Mouse (Mus musculus): ENCODE measurements around the gene Trim25. TPM values are rescaled to one million over a fixed set of nuclear protein-coding genes. Genes with fewer than 3 reads are reported as not detected.
"Not testable (repeated sequence)": the region's sequence is repeated elsewhere in the genome, so short reads cannot be mapped to it uniquely, and the experiment has no call there.

Gene Trim25
- polyA plus RNA-seq, 1 experiment from 2014 or later, result 2.3 TPM

GRCm38 (mm10) chr11:89031189-89031588 is 32.0 kb downstream of the Trim25 start:
- no peak overlapping the region for H3K9ac ChIP-seq
- H3K27ac ChIP-seq, result no peak overlapping the region
- H3K9me3 ChIP-seq, result no peaks in the 10 kb centered on the region
- whole genome bisulfite sequencing, result 75% methylated on average over 1 of the region's 1 CpGs
- H3K27me3 ChIP-seq, result no peaks in the 10 kb centered on the region
- no peaks in the 10 kb centered on the region for H3K36me3 ChIP-seq (replicated peaks)
- H3K4me2 ChIP-seq, result no peak overlapping the region
- no peak for ATAC-seq (ENCODE audit: low FRiP score)
- H3K4me3 ChIP-seq (replicated peaks), result no peak overlapping the region
- no peaks in the 10 kb centered on the region for H3K4me1 ChIP-seq

- H3K36me3 ChIP-seq (replicated peaks), result peaks cover 11% of the 10 kb centered on the region
- H3K9me3 ChIP-seq, result no peaks in the 10 kb centered on the region
- H3K27me3 ChIP-seq, result no peaks in the 10 kb centered on the region
- H3K4me2 ChIP-seq, result no peak overlapping the region
- ATAC-seq (ENCODE audit: low FRiP score), result no peak
- H3K9ac ChIP-seq, result no peak overlapping the region
- no peak overlapping the region for H3K27ac ChIP-seq
- no peak overlapping the region for H3K4me3 ChIP-seq (replicated peaks)
- H3K4me1 ChIP-seq, result no peaks in the 10 kb centered on the region
Measured at GRCm38 (mm10) chr11:89034592-89034991, 35.4 kb downstream of the Trim25 start.

- Histone ChIP-seq H3K9me3 (no peaks in the 10 kb centered on the region), H3K4me2 (no peak overlapping the region), H3K4me1 (no peaks in the 10 kb centered on the region), H3K36me3 (replicated peaks) (peaks cover 21% of the 10 kb centered on the region), H3K4me3 (replicated peaks) (no peak overlapping the region), H3K27ac (no peak overlapping the region), H3K9ac (no peak overlapping the region), H3K27me3 (no peaks in the 10 kb centered on the region)
- ATAC-seq (ENCODE audit: low FRiP score), result no peak
- 88% methylated on average over 3 of the region's 3 CpGs for WGBS
Measured at GRCm38 (mm10) chr11:89035552-89035951, 36.4 kb downstream of the Trim25 start.

- Histone ChIP-seq H3K4me3 (replicated peaks) (no peak overlapping the region), H3K9ac (no peak overlapping the region), H3K36me3 (replicated peaks) (peaks cover 46% of the 10 kb centered on the region), H3K27me3 (no peaks in the 10 kb centered on the region), H3K9me3 (no peaks in the 10 kb centered on the region), H3K4me1 (no peaks in the 10 kb centered on the region), H3K4me2 (no peak overlapping the region), H3K27ac (no peak overlapping the region)
- no peak for ATAC-seq (ENCODE audit: low FRiP score)
- 93% methylated on average over 6 of the region's 6 CpGs for WGBS
Measured at GRCm38 (mm10) chr11:89038496-89038895, 39.3 kb downstream of the Trim25 start.

- Histone ChIP-seq H3K27ac (no peak overlapping the region), H3K4me2 (no peak overlapping the region), H3K9ac (no peak overlapping the region), H3K4me1 (no peaks in the 10 kb centered on the region), H3K36me3 (replicated peaks) (peaks cover 52% of the 10 kb centered on the region), H3K27me3 (no peaks in the 10 kb centered on the region), H3K9me3 (no peaks in the 10 kb centered on the region), H3K4me3 (replicated peaks) (no peak overlapping the region)
- ATAC-seq (ENCODE audit: low FRiP score), result no peak
- 37% methylated on average over 3 of the region's 3 CpGs for WGBS
Measured at GRCm38 (mm10) chr11:89039325-89039724, 40.1 kb downstream of the Trim25 start.

GRCm38 (mm10) chr11:89041073-89041472 is 41.9 kb downstream of the Trim25 start:
- ATAC-seq (ENCODE audit: low FRiP score); H3K27ac ChIP-seq; H3K4me1 ChIP-seq; H3K27me3 ChIP-seq; H3K4me2 ChIP-seq; H3K4me3 ChIP-seq (replicated peaks); H3K9me3 ChIP-seq; H3K9ac ChIP-seq: not testable (repeated sequence)
- 87% methylated on average over 6 of the region's 7 CpGs for WGBS
- peaks cover 69% of the 10 kb centered on the region for H3K36me3 ChIP-seq (replicated peaks)

- H3K36me3 ChIP-seq (replicated peaks), result peaks cover 77% of the 10 kb centered on the region
- no peak overlapping the region for H3K4me2 ChIP-seq
- H3K27me3 ChIP-seq, result no peaks in the 10 kb centered on the region
- H3K4me1 ChIP-seq, result no peaks in the 10 kb centered on the region
- WGBS, result 96% methylated on average over 7 of the region's 7 CpGs
- H3K9ac ChIP-seq, result no peak overlapping the region
- H3K9me3 ChIP-seq, result no peaks in the 10 kb centered on the region
- H3K4me3 ChIP-seq (replicated peaks), result no peak overlapping the region
- no peak for ATAC-seq (ENCODE audit: low FRiP score)
- H3K27ac ChIP-seq, result no peak overlapping the region
Measured at GRCm38 (mm10) chr11:89043046-89043445, 43.9 kb downstream of the Trim25 start.

GRCm38 (mm10) chr11:89045501-89045900 is 46.3 kb downstream of the Trim25 start:
- H3K9me3 ChIP-seq; ATAC-seq (ENCODE audit: low FRiP score); H3K9ac ChIP-seq; H3K4me2 ChIP-seq; H3K27ac ChIP-seq; H3K27me3 ChIP-seq; H3K4me1 ChIP-seq; H3K4me3 ChIP-seq (replicated peaks): not testable (repeated sequence)
- 99% methylated on average over 3 of the region's 3 CpGs for WGBS
- peaks cover 80% of the 10 kb centered on the region for H3K36me3 ChIP-seq (replicated peaks)

- H3K4me2 ChIP-seq, result no peak overlapping the region
- no peak overlapping the region for H3K4me3 ChIP-seq (replicated peaks)
- peaks cover 82% of the 10 kb centered on the region for H3K36me3 ChIP-seq (replicated peaks)
- no peaks in the 10 kb centered on the region for H3K9me3 ChIP-seq
- no peaks in the 10 kb centered on the region for H3K27me3 ChIP-seq
- 90% methylated on average over 3 of the region's 3 CpGs for WGBS
- no peaks in the 10 kb centered on the region for H3K4me1 ChIP-seq
- no peak overlapping the region for H3K27ac ChIP-seq
- H3K9ac ChIP-seq, result no peak overlapping the region
- no peak for ATAC-seq (ENCODE audit: low FRiP score)
Measured at GRCm38 (mm10) chr11:89046021-89046420, 46.8 kb downstream of the Trim25 start.

- H3K27ac ChIP-seq, result no peak overlapping the region
- no peak for ATAC-seq (ENCODE audit: low FRiP score)
- no peaks in the 10 kb centered on the region for H3K4me1 ChIP-seq
- H3K36me3 ChIP-seq (replicated peaks), result peaks cover 41% of the 10 kb centered on the region
- 93% methylated on average over 6 of the region's 6 CpGs for WGBS
- no peak overlapping the region for H3K4me2 ChIP-seq
- no peaks in the 10 kb centered on the region for H3K27me3 ChIP-seq
- no peaks in the 10 kb centered on the region for H3K9me3 ChIP-seq
- H3K9ac ChIP-seq, result no peak overlapping the region
- H3K4me3 ChIP-seq (replicated peaks), result no peak overlapping the region
Measured at GRCm38 (mm10) chr11:89051767-89052166, 52.6 kb downstream of the Trim25 start.

- Histone ChIP-seq H3K9me3 (no peaks in the 10 kb centered on the region), H3K36me3 (replicated peaks) (peaks cover 8% of the 10 kb centered on the region; the same call in 1 of the 2 replicates), H3K4me2 (no peak overlapping the region), H3K27me3 (no peaks in the 10 kb centered on the region), H3K9ac (no peak overlapping the region), H3K27ac (no peak overlapping the region), H3K4me3 (replicated peaks) (no peak overlapping the region), H3K4me1 (peaks cover 28% of the 10 kb centered on the region)
- 85% methylated on average over 13 of the region's 13 CpGs for WGBS
- ATAC-seq (ENCODE audit: low FRiP score), result no peak
Measured at GRCm38 (mm10) chr11:89055931-89056690, 56.9 kb downstream of the Trim25 start.

- H3K4me3 ChIP-seq (replicated peaks), result peak overlapping the region; percentile 66
- H3K27me3 ChIP-seq, result no peaks in the 10 kb centered on the region
- 0 out of 2 replicates have a peak overlapping the region, but pooled peaks have one; percentile 5 for H3K9ac ChIP-seq
- H3K4me1 ChIP-seq, result peaks cover 28% of the 10 kb centered on the region
- H3K9me3 ChIP-seq, result no peaks in the 10 kb centered on the region
- no peak overlapping the region for H3K27ac ChIP-seq
- no peak for ATAC-seq (ENCODE audit: low FRiP score)
- H3K4me2 ChIP-seq, result peak overlapping the region; percentile 95
- H3K36me3 ChIP-seq (replicated peaks), result no peaks in the 10 kb centered on the region; the same call in 1 of the 2 replicates
- WGBS, result 75% methylated on average over 11 of the region's 11 CpGs
Measured at GRCm38 (mm10) chr11:89058515-89059270, 59.5 kb downstream of the Trim25 start.
